Mouse (Mus musculus) megakaryocyte-erythroid progenitor cell, adult 5-6 weeks (primary cell): ENCODE results near the gene Ascc1. TPM values are rescaled to one million over a fixed set of nuclear protein-coding genes. Genes with fewer than 3 reads are reported as not detected.
"Not testable (repeated sequence)": the region's sequence is repeated elsewhere in the genome, so short reads cannot be mapped to it uniquely, and the experiment has no call there.

Source experiments
- ATAC-seq: replicated peaks from 2 replicates; pipeline ENCODE4 v1.8.0; 2016; ENCODE audit warnings: mild to moderate bottlenecking, inconsistent platforms; ENCODE audit not compliant: severe bottlenecking, poor library complexity, low FRiP score, low TSS enrichment
- total RNA-seq, 2 experiments: library from RNA; stranded (forward) in 1 of 2; stranded (reverse) in 1 of 2; fragments of 200-1000, 215-1000 nt in 1 of 2; fragments of >200 nt in 1 of 2; fragmentation: Nextera tagmentation in 1 of 2; gene quantifications; 2 replicates each; pipeline ENCODE4 v1.2.3; 2014 to 2017

Gene Ascc1
- total RNA-seq, 2 experiments from 2014 or later = 30.8 to 34.3 TPM

DNA sequence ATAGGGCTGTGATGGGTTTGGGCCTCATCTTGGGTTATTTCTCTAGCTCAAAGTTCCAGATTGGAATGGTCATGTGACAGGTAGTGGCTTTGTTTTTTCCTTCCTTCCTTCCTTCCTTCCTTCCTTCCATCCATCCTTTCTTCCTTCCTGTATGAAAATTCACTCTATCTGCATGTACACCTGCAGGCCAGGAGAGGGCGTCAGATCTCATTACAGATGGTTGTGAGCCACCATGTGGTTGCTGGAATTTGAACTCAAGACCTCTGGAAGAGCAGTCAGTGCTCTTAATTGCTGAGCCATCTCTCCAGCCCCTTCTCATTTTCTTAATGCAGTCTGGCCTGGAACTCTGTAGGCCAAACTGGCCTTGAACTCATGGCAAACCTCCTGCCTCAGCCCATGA lies 133.4 kb downstream of the Ascc1 start:
- ATAC-seq = not testable (repeated sequence)

DNA sequence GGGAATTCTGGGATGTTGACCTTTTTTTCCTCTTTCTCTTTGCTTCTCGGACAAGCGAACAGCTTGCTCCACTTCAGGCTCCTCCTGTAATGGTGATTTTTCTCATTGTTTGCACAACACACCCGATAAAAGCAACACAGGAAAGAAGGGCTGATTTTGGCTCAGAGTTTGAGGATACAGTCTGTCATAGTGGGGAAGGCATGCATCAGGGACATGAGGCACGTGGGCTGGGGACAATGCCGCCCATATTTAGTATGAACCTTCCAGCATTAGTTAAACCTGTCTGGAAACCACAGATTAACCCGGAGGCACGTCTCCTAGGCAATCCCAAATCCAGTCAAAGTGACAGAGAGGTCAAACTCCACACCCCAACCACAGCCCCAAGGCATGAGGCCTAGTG lies 134.3 kb downstream of the Ascc1 start:
- no peak for ATAC-seq

DNA sequence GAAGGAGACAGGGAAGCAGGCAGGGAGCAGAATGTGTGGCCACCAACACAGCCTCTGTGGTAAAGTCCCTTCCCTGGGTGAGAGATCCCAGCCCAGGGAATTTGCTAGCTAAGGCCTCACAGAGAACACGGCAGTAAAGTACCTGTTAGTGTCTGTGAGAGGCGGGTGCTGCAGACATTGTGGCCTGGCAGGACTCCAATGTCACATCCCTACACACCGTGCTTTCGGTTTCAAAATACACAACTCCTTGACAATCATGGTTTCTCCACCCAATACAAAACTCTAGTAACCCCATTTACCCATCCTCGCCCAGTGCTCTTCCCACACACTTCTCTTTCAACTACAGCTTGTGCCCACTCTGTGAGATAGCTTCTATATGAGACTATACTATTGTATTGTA lies 136.1 kb downstream of the Ascc1 start:
- ATAC-seq = 0 out of 2 replicates have a peak, but pooled peaks have one; percentile 20

DNA sequence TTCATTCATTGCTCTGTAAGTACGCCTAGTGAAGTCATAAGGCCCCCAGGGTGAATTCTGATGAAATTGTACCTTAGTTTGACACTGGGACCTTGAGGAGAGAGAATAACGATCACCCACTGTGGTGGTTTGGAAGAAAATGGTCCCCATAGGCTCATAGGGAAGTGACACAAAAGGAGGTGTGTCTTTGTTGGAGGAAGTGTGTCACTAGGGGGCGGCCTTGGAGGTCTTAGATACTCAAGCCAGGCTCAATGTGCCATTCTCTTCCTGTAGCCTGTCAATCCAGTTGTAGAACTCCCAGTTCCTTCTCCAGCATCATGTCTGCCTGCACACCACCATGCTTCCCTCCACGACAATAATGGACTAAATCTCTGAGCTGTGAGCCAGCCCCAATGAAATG lies 138.1 kb downstream of the Ascc1 start:
- ATAC-seq = no peak

DNA sequence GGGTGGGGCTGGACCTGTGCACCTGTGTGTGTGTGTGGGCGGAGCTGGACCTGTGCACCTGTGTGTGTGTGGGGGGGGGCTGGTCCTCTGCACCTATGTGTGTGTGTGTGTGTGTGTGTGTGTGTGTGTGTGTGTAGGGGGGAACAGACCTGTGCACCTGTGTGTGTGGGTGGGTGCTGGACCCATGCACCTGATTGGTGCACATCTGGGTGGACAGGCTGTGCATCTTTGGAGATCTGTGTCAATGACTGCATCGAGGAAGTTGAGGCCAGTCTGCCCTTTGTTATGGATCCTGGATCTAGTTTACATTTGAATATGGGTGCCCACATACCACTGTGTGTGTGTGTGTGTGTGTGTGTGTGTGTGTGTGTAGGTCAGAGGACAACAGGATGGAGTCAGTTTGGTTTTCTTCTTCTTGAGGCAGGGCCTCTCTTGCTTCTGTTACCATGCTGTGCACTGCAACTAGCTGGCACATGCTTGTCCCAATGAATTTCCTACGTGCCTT lies 139.1 kb downstream of the Ascc1 start:
- ATAC-seq = no peak

DNA sequence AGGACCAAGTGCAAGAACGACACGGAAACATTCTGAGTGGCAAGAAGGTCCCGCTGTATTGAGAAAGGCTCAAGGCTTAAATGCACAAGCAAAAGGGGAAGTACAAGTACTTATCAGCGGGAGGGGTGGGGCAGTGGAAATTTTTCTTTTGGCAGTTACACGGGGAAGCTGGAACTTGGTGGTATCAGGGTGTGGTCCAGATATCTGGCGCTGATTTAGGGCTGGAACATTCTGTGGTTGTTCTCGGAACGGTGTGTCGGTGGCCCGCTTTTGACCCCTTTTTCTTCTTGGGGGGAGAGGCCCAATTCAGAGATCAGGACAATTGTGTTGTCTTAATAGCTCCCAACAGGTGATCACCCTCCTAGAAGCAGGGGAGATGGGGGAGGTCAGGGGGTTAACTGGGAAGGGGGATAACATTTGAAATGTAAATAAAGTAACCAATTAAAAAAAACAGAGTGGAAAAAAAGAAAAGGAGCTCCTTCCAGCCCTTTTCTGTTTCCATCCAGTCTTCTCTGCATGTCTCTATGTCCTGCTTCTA lies 145.0 kb downstream of the Ascc1 start:
- ATAC-seq = not testable (repeated sequence)

DNA sequence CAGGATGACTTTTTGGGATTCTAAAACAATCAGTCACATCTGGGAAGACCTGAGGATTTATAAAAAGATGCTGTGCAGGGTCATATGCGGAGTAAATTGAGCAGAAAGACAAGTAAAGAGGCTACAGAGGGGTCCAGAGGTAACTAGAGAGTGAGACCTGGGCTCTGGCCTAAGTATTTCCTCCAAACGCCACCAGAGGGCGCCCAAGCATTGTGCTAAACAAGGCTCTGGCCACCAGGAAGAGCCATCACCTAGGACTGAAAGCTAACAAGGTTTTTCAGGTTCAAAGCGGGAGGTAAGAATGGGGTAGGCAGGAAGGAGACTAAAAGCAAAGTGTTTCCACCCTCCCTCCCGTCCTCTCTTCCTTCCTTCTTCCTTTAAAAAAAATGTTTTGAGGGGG lies 145.5 kb downstream of the Ascc1 start:
- peak; percentile 89 for ATAC-seq

Other genes with a start within 250 kb of the Ascc1 start
- gene Dnajb12, start 123.2 kb upstream of the Ascc1 start, total RNA-seq (2014; fragmentation: Nextera tagmentation) = 27.1 and 35.8 TPM in 2 replicates
- gene Dnajb12, start 123.2 kb upstream of the Ascc1 start, total RNA-seq (2017) = 15.1 and 27.7 TPM in 2 replicates
- gene Ddit4, start 51.0 kb upstream of the Ascc1 start, total RNA-seq (2014; fragmentation: Nextera tagmentation) = 2.0 and 3.0 TPM in 2 replicates
- 2.0 and 4.4 TPM in 2 replicates for gene Ddit4, start 51.0 kb upstream of the Ascc1 start, total RNA-seq (2017)
- gene Anapc16, start 330 bp downstream of the Ascc1 start, total RNA-seq (2014; fragmentation: Nextera tagmentation) = 59.5 and 72.3 TPM in 2 replicates
- gene Anapc16, start 330 bp downstream of the Ascc1 start, total RNA-seq (2017) = 42.1 and 43.2 TPM in 2 replicates
- gene Spock2, start 103.4 kb downstream of the Ascc1 start, total RNA-seq (2014; fragmentation: Nextera tagmentation) = 0.11 and 0.57 TPM in 2 replicates
- gene Spock2, start 103.4 kb downstream of the Ascc1 start, total RNA-seq (2017) = 0.15 and 0.33 TPM in 2 replicates
- 0.40 and 5.4 TPM in 2 replicates for gene Chst3, start 216.5 kb downstream of the Ascc1 start, total RNA-seq (2014; fragmentation: Nextera tagmentation)
- gene Chst3, start 216.5 kb downstream of the Ascc1 start, total RNA-seq (2017) = 0.11 TPM in 1 of 2 replicates, not detected in the other